Mouse (Mus musculus) CH12.LX (cell line): ENCODE data around the gene Tenm1. TPM values are rescaled to one million over a fixed set of nuclear protein-coding genes. Genes with fewer than 3 reads are reported as not detected.

Experiments used
- DNase-seq: peaks from one replicate; pipeline ENCODE4 v3.0.0-alpha.2; 2013; ENCODE audit errors: extremely low read depth
- H3K27ac ChIP-seq: 2 replicates; pipeline ENCODE4 v1.5.1; 2012; ENCODE audit warnings: low read depth, mild to moderate bottlenecking, control low read depth, moderate library complexity; ENCODE audit not compliant: insufficient read depth
- H3K27me3 ChIP-seq: replicated peaks from 2 replicates; pipeline ENCODE3; 2012; ENCODE audit warnings: inconsistent platforms
- H3K36me3 ChIP-seq, 2 experiments: replicated peaks in 1 of 2; 2 replicates each; pipeline versions ENCODE3 to v1.6.1; 2012; ENCODE audit warnings: inconsistent platforms in 1 of 2, low read length in 1 of 2, mild to moderate bottlenecking in 1 of 2, mixed read lengths in 1 of 2, moderate library complexity in 1 of 2; ENCODE audit not compliant: control insufficient read depth in 1 of 2, insufficient read depth in 1 of 2
- H3K4me1 ChIP-seq, 2 experiments: 2 replicates each; pipeline ENCODE4 v1.6.1; 2012; ENCODE audit warnings: inconsistent platforms in 1 of 2, moderate library complexity in 1 of 2; ENCODE audit not compliant: insufficient read depth in 2 of 2, control insufficient read depth in 1 of 2
- H3K4me2 ChIP-seq: 2 replicates; pipeline ENCODE4 v1.6.1; 2012; ENCODE audit warnings: low read depth, mild to moderate bottlenecking, control low read depth; ENCODE audit not compliant: poor library complexity, insufficient read depth, severe bottlenecking
- H3K4me3 ChIP-seq, 3 experiments: fragments of 150-350 bp in 1 of 3; sonication (generic) in 1 of 3; replicated peaks in 1 of 3; 2 replicates each; pipeline versions ENCODE3 to v1.5.1; 2011 to 2012; ENCODE audit warnings: low read depth in 2 of 3, low read length in 2 of 3, mild to moderate bottlenecking in 2 of 3, moderate library complexity in 2 of 3, control low read depth in 1 of 3, improper control_type of control experiment in 1 of 3, inconsistent platforms in 1 of 3, mixed read lengths in 1 of 3; ENCODE audit not compliant: poor library complexity in 1 of 3
- H3K79me2 ChIP-seq: replicated peaks from 2 replicates; pipeline ENCODE4 v1.6.1; 2012; ENCODE audit warnings: mild to moderate bottlenecking, moderate library complexity; ENCODE audit not compliant: control insufficient read depth, poor library complexity, insufficient read depth, severe bottlenecking; ENCODE audit errors: extremely low read depth
- H3K9ac ChIP-seq: 2 replicates; pipeline ENCODE4 v1.6.1; 2012; ENCODE audit warnings: low read depth, mild to moderate bottlenecking, control low read depth, moderate library complexity; ENCODE audit not compliant: insufficient read depth
- H3K9me3 ChIP-seq: replicated peaks from 2 replicates; pipeline ENCODE3; 2012; ENCODE audit warnings: low read length, inconsistent platforms, mixed read lengths
- BHLHE40 ChIP-seq: IDR thresholded peaks from 2 replicates; pipeline ENCODE4 v1.6.1; 2011; ENCODE audit warnings: mild to moderate bottlenecking, low read depth, low read length, improper control_type of control experiment
- E2F4 ChIP-seq: IDR thresholded peaks from 2 replicates; pipeline ENCODE4 v1.6.1; 2011; ENCODE audit warnings: low read depth, low read length, improper control_type of control experiment; ENCODE audit not compliant: insufficient replicate concordance
- ELF1 ChIP-seq: IDR thresholded peaks from 2 replicates; pipeline ENCODE4 v1.6.1; 2014; ENCODE audit warnings: low read depth, mild to moderate bottlenecking, inconsistent platforms, low read length, improper control_type of control experiment
- EP300 ChIP-seq: IDR thresholded peaks from 2 replicates; pipeline ENCODE4 v1.6.1; 2011; ENCODE audit warnings: low read length, improper control_type of control experiment
- ETS1 ChIP-seq: conservative IDR thresholded peaks from 2 replicates; pipeline ENCODE4 v1.6.1; 2012; ENCODE audit warnings: low read depth, mild to moderate bottlenecking, inconsistent platforms, low read length, improper control_type of control experiment, moderate library complexity
- HCFC1 ChIP-seq: IDR thresholded peaks from 2 replicates; pipeline ENCODE4 v1.6.1; 2012; ENCODE audit warnings: low read depth, mild to moderate bottlenecking, inconsistent platforms, low read length, improper control_type of control experiment
- IRF4 ChIP-seq: IDR thresholded peaks from 2 replicates; pipeline ENCODE4 v1.6.1; 2014; ENCODE audit warnings: low read depth, mild to moderate bottlenecking, inconsistent platforms, low read length, improper control_type of control experiment
- JUN ChIP-seq: IDR thresholded peaks from 2 replicates; pipeline ENCODE4 v1.6.1; 2011; ENCODE audit warnings: low read depth, mild to moderate bottlenecking, low read length, improper control_type of control experiment, moderate library complexity; ENCODE audit not compliant: insufficient read depth
- KAT2A ChIP-seq: IDR thresholded peaks from 2 replicates; pipeline ENCODE4 v1.6.1; 2012; ENCODE audit warnings: low read length, improper control_type of control experiment, inconsistent platforms; ENCODE audit not compliant: insufficient replicate concordance
- MAX ChIP-seq: IDR thresholded peaks from 2 replicates; pipeline ENCODE4 v1.6.1; 2011; ENCODE audit warnings: low read length, improper control_type of control experiment
- MEF2A ChIP-seq: IDR thresholded peaks from 2 replicates; pipeline ENCODE4 v1.6.1; 2014; ENCODE audit warnings: low read depth, mild to moderate bottlenecking, inconsistent platforms, low read length, improper control_type of control experiment, borderline replicate concordance
- NELFE ChIP-seq: IDR thresholded peaks from 2 replicates; pipeline ENCODE4 v1.6.1; 2011; ENCODE audit warnings: low read depth, low read length, improper control_type of control experiment
- PAX5 ChIP-seq: IDR thresholded peaks from 2 replicates; pipeline ENCODE4 v1.6.1; 2012; ENCODE audit warnings: low read length, inconsistent platforms, mixed read lengths
- POLR2A ChIP-seq: IDR thresholded peaks from 2 replicates; pipeline ENCODE4 v1.6.1; 2011; ENCODE audit warnings: low read depth, mild to moderate bottlenecking, improper control_type of control experiment, low read length
- RCOR1 ChIP-seq: conservative IDR thresholded peaks from 2 replicates; pipeline ENCODE4 v1.6.1; 2012; ENCODE audit warnings: low read depth, mild to moderate bottlenecking, inconsistent platforms, low read length, improper control_type of control experiment
- SIN3A ChIP-seq: IDR thresholded peaks from 2 replicates; pipeline ENCODE4 v1.6.1; 2012; ENCODE audit warnings: low read length, improper control_type of control experiment, inconsistent platforms
- TBP ChIP-seq: conservative IDR thresholded peaks from 2 replicates; pipeline ENCODE4 v1.6.1; 2011; ENCODE audit warnings: low read depth, low read length, improper control_type of control experiment
- USF1 ChIP-seq: IDR thresholded peaks from 2 replicates; pipeline ENCODE4 v1.6.1; 2014; ENCODE audit warnings: low read depth, mild to moderate bottlenecking, inconsistent platforms, low read length, improper control_type of control experiment
- USF2 ChIP-seq: conservative IDR thresholded peaks from 2 replicates; pipeline ENCODE4 v1.6.1; 2011; ENCODE audit warnings: low read depth, low read length, improper control_type of control experiment
- ZC3H11A ChIP-seq: IDR thresholded peaks from 2 replicates; pipeline ENCODE4 v1.6.1; 2012; ENCODE audit warnings: low read depth, mild to moderate bottlenecking, inconsistent platforms, low read length, improper control_type of control experiment
- ZKSCAN1 ChIP-seq: IDR thresholded peaks from 2 replicates; pipeline ENCODE4 v1.6.1; 2012; ENCODE audit warnings: low read depth, inconsistent platforms, low read length, improper control_type of control experiment, borderline replicate concordance
- dilution Hi-C: fragments of 300-500 bp; cut with MboI; formaldehyde crosslinking; loops from 2 replicates; pipeline ENCODE4 v1.14.3; 2020; ENCODE audit warnings: low sequenced_read_pairs; ENCODE audit not compliant: extremely low pct_unique_long_range_greater_than_20kb, extremely low pct_ligation_motif_present
- in situ Hi-C: fragments of 300-500 bp; cut with MboI; formaldehyde crosslinking; loops from 3 replicates; pipeline ENCODE4 v1.14.3; 2019; ENCODE audit warnings: low sequenced_read_pairs, low pct_ligation_motif_present, low pct_unique_long_range_greater_than_20kb, mixed read lengths
- polyA plus RNA-seq: library from polyadenylated mRNA; unstranded; fragments of >175 nt; gene quantifications from 2 replicates; pipeline ENCODE4 v1.2.1, GENCODE M21; 2012; ENCODE audit warnings: low read depth; ENCODE audit not compliant: insufficient read length
- total RNA-seq, 2 experiments: library from RNA; depleted of rRNA; stranded (reverse); fragments of 300-350 nt in 1 of 2; fragments of >200 nt in 1 of 2; gene quantifications; 2 replicates each; pipeline ENCODE4 v1.2.3; 2012 to 2014

Gene Tenm1
- total and polyA plus RNA-seq, 3 experiments, result 0.20 TPM; not detected in 2

GRCm38 (mm10) chrX:42500538-42500937 is 928.4 kb downstream of the Tenm1 start:
- in situ Hi-C loops, result loop anchor here (25.0 kb wide), 2 partner anchors 138 to 238 kb away; no protein-coding TSS in a partner anchor
- no peaks in the 10 kb centered on the region for H3K9me3 ChIP-seq

GRCm38 (mm10) chrX:42490336-42490735 is 938.6 kb downstream of the Tenm1 start:
- no peak for TF ChIP-seq E2F4
- no peak for TF ChIP-seq POLR2A
- TF ChIP-seq SIN3A, result no peak
- TF ChIP-seq RCOR1, result no peak
- Histone ChIP-seq H3K4me3 (no peak overlapping the region), H3K9me3 (no peaks in the 10 kb centered on the region), H3K79me2 (no peaks in the 10 kb centered on the region), H3K36me3 (no peaks in the 10 kb centered on the region), H3K27me3 (no peaks in the 10 kb centered on the region), H3K27ac (no peak overlapping the region), H3K9ac (no peak overlapping the region), H3K4me1 (no peaks in the 10 kb centered on the region), H3K4me2 (no peak overlapping the region)
- no peak for DNase-seq
- dilution Hi-C loops (no loop called here), in situ Hi-C loops (no loop called here)

More at GRCm38 (mm10) chrX:42500538-42500937, 928.4 kb downstream of the Tenm1 start:
- TF ChIP-seq HCFC1 (no peak), IRF4 (no peak), MAX (no peak), KAT2A (no peak), NELFE (no peak), EP300 (no peak), USF2 (no peak), MEF2A (no peak), ZC3H11A (no peak), ZKSCAN1 (no peak), TBP (no peak), USF1 (no peak), JUN (no peak), ELF1 (no peak), PAX5 (no peak), ETS1 (no peak), RCOR1 (no peak), BHLHE40 (no peak), POLR2A (no peak)
- Histone ChIP-seq H3K4me3 (no peak overlapping the region), H3K27me3 (no peaks in the 10 kb centered on the region), H3K79me2 (no peaks in the 10 kb centered on the region), H3K9ac (no peak overlapping the region), H3K4me2 (peak overlapping the region; percentile 29; the same call in 1 of the 2 replicates), H3K4me1 (peaks cover 0 to 5% of the 10 kb centered on the region in 2 experiments; a peak in 2 of 4 replicates), H3K36me3 (no peaks in the 10 kb centered on the region), H3K27ac (no peak overlapping the region)
- DNase-seq, result peak; percentile 12
- dilution Hi-C loops, result no loop called here
